In genomic region chr16:37511489-37511888, GRCm38 (mm10) we compare ENCODE assay signal across 35 mouse cellular contexts.
"Had no signal": no experiment of that assay in that cellular context is flagged by ENCODE, and none has a peak within 500 bp of the region (broad histone marks: within the 10 kb centered on the region; RNA-seq: fewer than 3 reads in every experiment).

No protein-coding gene starts in this region.

- H3K4me3 ChIP-seq: heart, embryonic 10.5 days; heart, embryonic 12.5 days; heart, embryonic 13.5 days; heart, embryonic 15.5 days; hindbrain, embryonic 10.5 days; hindbrain, embryonic 12.5 days; hindbrain, embryonic 13.5 days; hindbrain, embryonic 15.5 days; intestine, embryonic 15.5 days; kidney, embryonic 15.5 days; layer of hippocampus, adult 2 months had no signal

- ATAC-seq: hindbrain, embryonic 16.5 days; hindbrain, postnatal 0 days; inflammation-experienced regulatory T-cells, adult 6 months; intestine, embryonic 15.5 days; intestine, embryonic 16.5 days; intestine, postnatal 0 days had no signal

- H3K9ac ChIP-seq: heart, embryonic 12.5 days; heart, embryonic 13.5 days; heart, embryonic 15.5 days; hindbrain, embryonic 12.5 days; hindbrain, embryonic 13.5 days; hindbrain, embryonic 14.5 days; hindbrain, embryonic 15.5 days; intestine, embryonic 15.5 days; kidney, embryonic 15.5 days had no signal

- H3K9me3 ChIP-seq: heart, embryonic 10.5 days; heart, embryonic 12.5 days; heart, embryonic 13.5 days; heart, embryonic 15.5 days; hindbrain, embryonic 10.5 days; hindbrain, embryonic 12.5 days; hindbrain, embryonic 13.5 days; hindbrain, embryonic 15.5 days; intestine, embryonic 15.5 days; kidney, embryonic 15.5 days had no signal

- DNase-seq: heart, postnatal 10 days; heart, postnatal 14 days; heart, postnatal 36 days; heart, postnatal 4 days; kidney, adult 11 months; kidney, adult 18-20 months; kidney, adult 2 months; kidney, adult 8-10 months; kidney, adult 9 months; kidney, postnatal 10 days; kidney, postnatal 14 days; kidney, postnatal 25 days; kidney, postnatal 36 days; kidney, postnatal 4 days; layer of hippocampus, adult 9-11 months; layer of hippocampus, postnatal 36 days had no signal

- H3K27me3 ChIP-seq: heart, embryonic 12.5 days; heart, embryonic 13.5 days; heart, embryonic 15.5 days; hindbrain, embryonic 12.5 days; hindbrain, embryonic 13.5 days; hindbrain, embryonic 15.5 days; intestine, embryonic 15.5 days; kidney, embryonic 15.5 days had no signal

- H3K36me3 ChIP-seq: intestine, embryonic 15.5 days had no signal

- H3K27ac ChIP-seq: heart, embryonic 10.5 days; heart, embryonic 13.5 days; heart, embryonic 15.5 days; hindbrain, embryonic 10.5 days; hindbrain, embryonic 12.5 days; hindbrain, embryonic 13.5 days; hindbrain, embryonic 14.5 days; hindbrain, embryonic 15.5 days; hindbrain, postnatal 0 days; intestine, embryonic 15.5 days; kidney, embryonic 15.5 days; kidney, postnatal 0 days; layer of hippocampus, adult 2 months had no signal

- H3K4me2 ChIP-seq: heart, embryonic 11.5 days; heart, embryonic 12.5 days; heart, embryonic 13.5 days; heart, embryonic 15.5 days; hindbrain, embryonic 12.5 days; hindbrain, embryonic 13.5 days; hindbrain, embryonic 14.5 days; hindbrain, embryonic 15.5 days; intestine, embryonic 15.5 days; kidney, embryonic 15.5 days had no signal

- H3K4me1 ChIP-seq: heart, embryonic 10.5 days; hindbrain, embryonic 10.5 days; hindbrain, embryonic 12.5 days; intestine, embryonic 15.5 days; kidney, embryonic 15.5 days had no signal
